Mouse (Mus musculus): ENCODE results near the gene Bicral. TPM values are rescaled to one million over a fixed set of nuclear protein-coding genes. Genes with fewer than 3 reads are reported as not detected.

Bicral gene
- total and polyA plus RNA-seq, 3 experiments: 3.0 to 7.4 (median 5.9) TPM

DNA sequence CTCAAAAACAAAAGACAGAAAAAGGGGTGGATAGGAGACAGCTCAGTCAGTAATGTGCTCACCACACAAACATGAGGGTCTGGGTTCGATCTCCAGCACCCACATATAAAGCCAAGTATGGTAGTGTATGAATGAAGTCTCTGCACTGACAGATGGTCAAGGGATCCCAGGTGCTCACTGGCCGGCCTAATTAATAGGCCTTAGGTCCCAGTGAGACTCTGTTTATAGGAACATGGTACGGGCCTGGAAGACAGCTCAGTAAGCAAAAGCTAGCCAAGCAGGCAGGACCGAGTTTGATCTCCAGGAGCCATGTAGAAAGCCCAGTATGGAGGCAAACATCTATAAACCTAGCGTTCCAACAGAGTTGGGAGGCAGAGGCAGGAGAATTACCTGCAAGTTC, 18.8 kb upstream of the Bicral start:
- Histone ChIP-seq H3K27ac (ENCODE audit: insufficient read depth, low read depth) (no peak overlapping the region), H3K36me3 (replicated peaks in 1 of 2; ENCODE audit: control insufficient read depth in 1 of 2, insufficient read depth in 1 of 2, low read length in 1 of 2) (peaks cover 0 to 18% of the 10 kb centered on the region in 2 experiments), H3K4me3 (replicated peaks in 1 of 3; ENCODE audit: low read depth in 2 of 3, low read length in 2 of 3, poor library complexity in 1 of 3) (no peak overlapping the region), H3K79me2 (replicated peaks; ENCODE audit: control insufficient read depth, extremely low read depth, insufficient read depth, poor library complexity, severe bottlenecking) (no peaks in the 10 kb centered on the region), H3K9me3 (replicated peaks; ENCODE audit: low read length) (no peaks in the 10 kb centered on the region), H3K4me2 (ENCODE audit: insufficient read depth, low read depth, poor library complexity, severe bottlenecking) (no peak overlapping the region), H3K27me3 (replicated peaks) (no peaks in the 10 kb centered on the region), H3K9ac (ENCODE audit: insufficient read depth, low read depth) (no peak overlapping the region), H3K4me1 (ENCODE audit: control insufficient read depth in 1 of 2, insufficient read depth in 2 of 2) (peaks cover 8 to 18% of the 10 kb centered on the region in 2 experiments)
- dilution Hi-C loops (cut with MboI; ENCODE audit: extremely low pct_ligation_motif_present, extremely low pct_unique_long_range_greater_than_20kb, low sequenced_read_pairs): no loop called here
- no peak for TF ChIP-seq KAT2A (IDR thresholded peaks at IDR 0.05; ENCODE audit: insufficient replicate concordance, low read length)
- no peak for TF ChIP-seq POLR2AphosphoS2 (IDR thresholded peaks at IDR 0.05; ENCODE audit: low read depth, low read length)
- no peak for TF ChIP-seq HCFC1 (IDR thresholded peaks at IDR 0.05; ENCODE audit: low read depth, low read length)
- no peak for TF ChIP-seq USF1 (IDR thresholded peaks at IDR 0.05; ENCODE audit: low read depth, low read length)
- no peak for TF ChIP-seq ZC3H11A (IDR thresholded peaks at IDR 0.05; ENCODE audit: low read depth, low read length)
- TF ChIP-seq JUN (IDR thresholded peaks at IDR 0.05; ENCODE audit: insufficient read depth, low read depth, low read length): no peak
- no peak for DNase-seq (ENCODE audit: extremely low read depth)
- in situ Hi-C loops (cut with MboI; ENCODE audit: low pct_ligation_motif_present, low pct_unique_long_range_greater_than_20kb, low sequenced_read_pairs): no loop called here

- in situ Hi-C loops (cut with MboI; ENCODE audit: low pct_ligation_motif_present, low pct_unique_long_range_greater_than_20kb, low sequenced_read_pairs) (no loop called here), dilution Hi-C loops (cut with MboI; ENCODE audit: extremely low pct_ligation_motif_present, extremely low pct_unique_long_range_greater_than_20kb, low sequenced_read_pairs) (no loop called here)
- H3K79me2 ChIP-seq (replicated peaks; ENCODE audit: control insufficient read depth, extremely low read depth, insufficient read depth, poor library complexity, severe bottlenecking): no peaks in the 10 kb centered on the region
- H3K9me3 ChIP-seq (replicated peaks; ENCODE audit: low read length): no peaks in the 10 kb centered on the region
- no peak overlapping the region for H3K27ac ChIP-seq (ENCODE audit: insufficient read depth, low read depth)
- peaks cover 7 to 12% of the 10 kb centered on the region in 2 experiments for H3K4me1 ChIP-seq (ENCODE audit: control insufficient read depth in 1 of 2, insufficient read depth in 2 of 2)
- H3K36me3 ChIP-seq (replicated peaks in 1 of 2; ENCODE audit: control insufficient read depth in 1 of 2, insufficient read depth in 1 of 2, low read length in 1 of 2): peaks cover 0 to 20% of the 10 kb centered on the region in 2 experiments
- H3K9ac ChIP-seq (ENCODE audit: insufficient read depth, low read depth): no peak overlapping the region
- H3K27me3 ChIP-seq (replicated peaks): no peaks in the 10 kb centered on the region
- H3K4me3 ChIP-seq (replicated peaks in 1 of 3; ENCODE audit: low read depth in 2 of 3, low read length in 2 of 3, poor library complexity in 1 of 3): no peak overlapping the region
- TF ChIP-seq UBTF (IDR thresholded peaks at IDR 0.05; ENCODE audit: low read depth, low read length): no peak
- TF ChIP-seq RCOR1 (conservative IDR thresholded peaks at IDR 0.05; ENCODE audit: low read depth, low read length): no peak
- TF ChIP-seq ZMIZ1 (IDR thresholded peaks at IDR 0.05; ENCODE audit: low read depth, low read length): no peak
- no peak overlapping the region for H3K4me2 ChIP-seq (ENCODE audit: insufficient read depth, low read depth, poor library complexity, severe bottlenecking)
- DNase-seq (ENCODE audit: extremely low read depth): no peak
These were observed 18.2 kb upstream of the Bicral start for GRCm38 (mm10) chr17:46876371-46876950.

GRCm38 (mm10) chr17:46875626-46876025, 17.3 kb upstream of the Bicral start:
- no peaks in the 10 kb centered on the region for H3K27me3 ChIP-seq (replicated peaks)
- in situ Hi-C loops (cut with MboI; ENCODE audit: low pct_ligation_motif_present, low pct_unique_long_range_greater_than_20kb, low sequenced_read_pairs): no loop called here
- H3K79me2 ChIP-seq (replicated peaks; ENCODE audit: control insufficient read depth, extremely low read depth, insufficient read depth, poor library complexity, severe bottlenecking): no peaks in the 10 kb centered on the region
- H3K4me3 ChIP-seq (replicated peaks in 1 of 3; ENCODE audit: low read depth in 2 of 3, low read length in 2 of 3, poor library complexity in 1 of 3): no peak overlapping the region
- H3K9me3 ChIP-seq (replicated peaks; ENCODE audit: low read length): no peaks in the 10 kb centered on the region
- no peak overlapping the region for H3K9ac ChIP-seq (ENCODE audit: insufficient read depth, low read depth)
- no peak for DNase-seq (ENCODE audit: extremely low read depth)
- H3K4me1 ChIP-seq (ENCODE audit: control insufficient read depth in 1 of 2, insufficient read depth in 2 of 2): peaks cover 10 to 15% of the 10 kb centered on the region in 2 experiments
- dilution Hi-C loops (cut with MboI; ENCODE audit: extremely low pct_ligation_motif_present, extremely low pct_unique_long_range_greater_than_20kb, low sequenced_read_pairs): no loop called here
- H3K4me2 ChIP-seq (ENCODE audit: insufficient read depth, low read depth, poor library complexity, severe bottlenecking): no peak overlapping the region
- H3K36me3 ChIP-seq (replicated peaks in 1 of 2; ENCODE audit: control insufficient read depth in 1 of 2, insufficient read depth in 1 of 2, low read length in 1 of 2): peaks cover 0 to 23% of the 10 kb centered on the region in 2 experiments
- TF ChIP-seq RCOR1 (conservative IDR thresholded peaks at IDR 0.05; ENCODE audit: low read depth, low read length): no peak
- TF ChIP-seq MYC (IDR thresholded peaks at IDR 0.05; ENCODE audit: low read depth, low read length): peak; percentile 65; the same call in 1 of the 2 replicates
- peak; percentile 35 for TF ChIP-seq RAD21 (IDR thresholded peaks at IDR 0.05; ENCODE audit: low read depth, low read length)
- TF ChIP-seq ZC3H11A (IDR thresholded peaks at IDR 0.05; ENCODE audit: low read depth, low read length): no peak
- TF ChIP-seq SIN3A (IDR thresholded peaks at IDR 0.05; ENCODE audit: low read length): no peak
- TF ChIP-seq IRF4 (IDR thresholded peaks at IDR 0.05; ENCODE audit: low read depth, low read length): no peak
- no peak for TF ChIP-seq BHLHE40 (IDR thresholded peaks at IDR 0.05; ENCODE audit: low read depth, low read length)
- peak; percentile 47 for TF ChIP-seq SMC3 (IDR thresholded peaks at IDR 0.05; ENCODE audit: low read depth, low read length)
- no peak for TF ChIP-seq USF1 (IDR thresholded peaks at IDR 0.05; ENCODE audit: low read depth, low read length)
- no peak for TF ChIP-seq ETS1 (conservative IDR thresholded peaks at IDR 0.05; ENCODE audit: low read depth, low read length)
- TF ChIP-seq JUND (conservative IDR thresholded peaks at IDR 0.05; ENCODE audit: low read depth, low read length): no peak
- TF ChIP-seq CTCF (conservative IDR thresholded peaks at IDR 0.05 in 1 of 2, IDR thresholded peaks at IDR 0.05 in 1 of 2; ENCODE audit: low read depth in 2 of 2, low read length in 2 of 2): peak in 1 of 2 experiments; percentile 65; a peak in 3 of 4 replicates
- no peak overlapping the region for H3K27ac ChIP-seq (ENCODE audit: insufficient read depth, low read depth)
